Mouse (Mus musculus) small intestine, adult 2 months (tissue): ENCODE measurements around the gene Fam168b. TPM values are rescaled to one million over a fixed set of nuclear protein-coding genes. Genes with fewer than 3 reads are reported as not detected.
A peak's percentile ranks its signal among the peaks of the same experiment; 100 is the strongest.

Experiments used
- H3K27ac ChIP-seq: fragments of 200-500 bp; 2 replicates; pipeline ENCODE4 v1.5.1; 2012; ENCODE audit warnings: low read depth, low read length, control low read depth, inconsistent platforms; ENCODE audit not compliant: insufficient read depth
- H3K27me3 ChIP-seq: fragments of 200-500 bp; 2 replicates; pipeline ENCODE4 v1.6.1; 2012; ENCODE audit warnings: mild to moderate bottlenecking, moderate library complexity, low read length, inconsistent platforms; ENCODE audit not compliant: control insufficient read depth, insufficient read depth
- H3K36me3 ChIP-seq: fragments of 200-500 bp; 2 replicates; pipeline ENCODE4 v1.6.1; 2012; ENCODE audit warnings: mild to moderate bottlenecking, low read length, control low read depth, inconsistent platforms; ENCODE audit not compliant: control insufficient read depth, insufficient read depth
- H3K4me1 ChIP-seq: fragments of 200-500 bp; 2 replicates; pipeline ENCODE4 v1.6.1; 2012; ENCODE audit warnings: low read length, inconsistent platforms, mixed read lengths; ENCODE audit not compliant: control insufficient read depth, insufficient read depth, insufficient read length
- H3K4me3 ChIP-seq: fragments of 200-500 bp; 2 replicates; pipeline ENCODE4 v1.5.1; 2012; ENCODE audit warnings: low read depth, mild to moderate bottlenecking, control low read depth, inconsistent platforms, low read length, moderate library complexity
- CTCF ChIP-seq: fragments of 200-500 bp; IDR thresholded peaks from 2 replicates; pipeline ENCODE4 v1.5.1; 2012; ENCODE audit warnings: low read depth, mild to moderate bottlenecking, control low read depth, inconsistent platforms, low read length, moderate library complexity, mixed read lengths; ENCODE audit not compliant: insufficient replicate concordance, insufficient read length; ENCODE audit errors: extremely low read depth
- POLR2A ChIP-seq: fragments of 200-500 bp; IDR thresholded peaks from 2 replicates; pipeline ENCODE4 v1.6.1; 2012; ENCODE audit warnings: low read depth, mild to moderate bottlenecking, control low read depth, inconsistent platforms, low read length, moderate library complexity
- WGBS: fragments of 180-500 bp; shearing (Covaris S2); methylation state at CpG from one replicate; pipeline ENCODE4 v1.1.7; 2018; 5-methylcytosine and 5-hydroxymethylcytosine counted together
- polyA plus RNA-seq: library from polyadenylated mRNA; depleted of rRNA; stranded (reverse); fragments of >200 nt; gene quantifications from 2 replicates; pipeline ENCODE4 v1.2.3, GENCODE M21; 2012

The Fam168b gene
- polyA plus RNA-seq, 1 experiment: 296 TPM

DNA sequence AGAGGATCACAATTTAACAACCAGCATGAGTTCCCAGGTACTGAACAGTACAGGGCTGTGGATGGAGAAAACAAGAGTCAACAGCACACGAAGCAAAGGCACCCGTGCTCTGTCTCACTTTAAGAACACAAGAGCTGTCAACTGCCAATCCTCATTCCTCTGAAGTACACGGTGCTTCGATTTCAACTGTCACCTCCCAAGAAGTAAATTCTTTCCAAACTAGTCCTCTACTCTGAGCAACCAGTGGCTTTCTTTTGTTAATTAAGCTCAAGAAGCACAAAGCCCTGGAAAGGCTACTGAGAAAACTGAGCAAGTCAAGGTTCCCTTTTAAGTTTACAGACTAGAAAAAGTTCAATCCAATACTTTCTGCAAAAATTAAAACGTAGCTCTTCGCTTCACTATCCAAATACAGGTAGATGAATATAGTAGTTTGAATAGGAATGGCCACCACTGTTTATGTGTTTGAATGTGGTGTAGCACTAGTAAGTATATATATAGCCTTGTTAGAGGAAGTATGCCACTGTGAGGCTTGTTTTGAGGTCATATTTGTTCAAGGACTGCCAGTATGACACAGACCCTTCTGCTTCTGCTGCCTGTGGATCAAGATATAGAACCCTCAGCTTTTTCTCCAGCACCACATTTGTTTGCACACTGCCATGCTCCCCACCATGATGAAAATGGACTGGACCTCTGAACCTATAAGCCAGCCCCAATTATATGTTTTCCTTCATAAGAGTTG, 4.7 kb downstream of the Fam168b start:
- H3K27ac ChIP-seq: no peak overlapping the region
- 59% methylated on average over 6 of the region's 6 CpGs for WGBS
- peaks cover 10% of the 10 kb centered on the region for H3K36me3 ChIP-seq
- peaks cover 9% of the 10 kb centered on the region; the same call in 1 of the 2 replicates for H3K4me1 ChIP-seq
- H3K4me3 ChIP-seq: no peak overlapping the region
- TF ChIP-seq CTCF (no peak), POLR2A (no peak)
- H3K27me3 ChIP-seq: no peaks in the 10 kb centered on the region

DNA sequence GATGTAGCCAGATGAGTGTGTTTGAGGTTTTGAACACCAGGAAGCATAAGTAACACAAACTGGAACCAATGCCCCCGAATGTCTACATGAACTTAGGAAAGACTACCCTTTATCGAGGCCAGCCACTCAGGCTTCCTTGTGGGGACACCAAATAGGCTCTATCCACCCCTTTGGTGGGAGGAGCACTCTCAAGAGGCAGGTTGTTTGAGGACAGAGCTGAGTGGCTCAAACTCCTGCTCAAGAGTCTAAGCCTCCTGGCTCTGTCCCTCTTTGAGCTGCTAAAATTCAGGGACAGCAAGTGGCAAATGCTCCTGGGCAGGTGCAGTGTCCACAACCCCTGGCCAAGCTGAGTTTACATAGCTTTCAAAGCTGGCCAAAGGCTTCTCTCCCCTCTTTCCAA, 8.0 kb downstream of the Fam168b start:
- 33% methylated on average over 2 of the region's 2 CpGs for WGBS
- TF ChIP-seq POLR2A (no peak), CTCF (no peak)
- Histone ChIP-seq H3K4me1 (peaks cover 16% of the 10 kb centered on the region; the same call in 1 of the 2 replicates), H3K36me3 (peaks cover 20% of the 10 kb centered on the region), H3K27me3 (no peaks in the 10 kb centered on the region), H3K27ac (no peak overlapping the region), H3K4me3 (no peak overlapping the region)

DNA sequence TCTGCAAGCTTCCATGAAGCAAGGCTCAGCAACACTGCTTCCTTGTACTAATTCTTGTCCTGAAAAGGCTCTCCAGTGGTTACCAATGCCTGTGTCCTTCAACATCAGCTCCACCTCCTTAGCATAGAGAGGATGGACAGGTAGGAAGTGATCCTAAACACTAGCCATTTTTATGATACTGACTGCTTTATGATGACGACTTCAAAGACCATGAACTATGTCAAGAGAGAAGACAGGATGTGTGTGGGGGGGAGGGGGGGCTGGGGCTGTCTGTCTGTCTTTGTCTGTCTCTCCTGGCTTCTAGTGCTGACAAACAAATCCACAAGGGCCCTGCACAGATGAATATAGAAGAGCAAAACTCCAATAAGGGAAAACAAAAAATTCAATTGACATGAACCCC, 11.5 kb downstream of the Fam168b start:
- TF ChIP-seq CTCF (no peak), POLR2A (no peak)
- 21% methylated on average over 1 of the region's 1 CpGs for WGBS
- H3K36me3 ChIP-seq: peaks cover 25% of the 10 kb centered on the region

DNA sequence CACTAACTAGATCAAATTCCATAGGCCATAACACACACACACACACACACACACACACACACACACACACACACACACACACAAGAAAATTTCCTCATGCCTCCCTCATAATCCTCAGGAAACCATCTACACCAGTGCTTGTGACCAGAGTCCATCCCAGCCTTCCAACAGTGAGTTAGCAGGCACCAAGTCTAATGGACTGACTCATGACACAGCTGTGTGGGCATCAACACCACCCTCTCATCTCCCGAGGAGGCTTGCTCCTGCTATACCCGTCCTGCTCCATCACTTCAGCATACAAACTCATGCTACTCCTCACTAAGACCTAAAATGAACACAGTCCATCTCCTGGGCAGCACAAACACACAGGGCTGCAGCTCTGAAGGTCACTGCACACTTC, 11.9 kb downstream of the Fam168b start:
- Histone ChIP-seq H3K36me3 (peaks cover 21% of the 10 kb centered on the region), H3K4me3 (no peak overlapping the region), H3K27ac (no peak overlapping the region; the same call in 1 of the 2 replicates), H3K27me3 (no peaks in the 10 kb centered on the region), H3K4me1 (peaks cover 21% of the 10 kb centered on the region; the same call in 1 of the 2 replicates)
- TF ChIP-seq CTCF (no peak), POLR2A (no peak)
- WGBS: 45% methylated on average over 2 of the region's 2 CpGs

More for the DNA sequence above, 11.5 kb downstream of the Fam168b start:
- Histone ChIP-seq H3K27ac (no peak overlapping the region), H3K4me3 (no peak overlapping the region), H3K4me1 (peaks cover 21% of the 10 kb centered on the region; the same call in 1 of the 2 replicates), H3K27me3 (no peaks in the 10 kb centered on the region)

DNA sequence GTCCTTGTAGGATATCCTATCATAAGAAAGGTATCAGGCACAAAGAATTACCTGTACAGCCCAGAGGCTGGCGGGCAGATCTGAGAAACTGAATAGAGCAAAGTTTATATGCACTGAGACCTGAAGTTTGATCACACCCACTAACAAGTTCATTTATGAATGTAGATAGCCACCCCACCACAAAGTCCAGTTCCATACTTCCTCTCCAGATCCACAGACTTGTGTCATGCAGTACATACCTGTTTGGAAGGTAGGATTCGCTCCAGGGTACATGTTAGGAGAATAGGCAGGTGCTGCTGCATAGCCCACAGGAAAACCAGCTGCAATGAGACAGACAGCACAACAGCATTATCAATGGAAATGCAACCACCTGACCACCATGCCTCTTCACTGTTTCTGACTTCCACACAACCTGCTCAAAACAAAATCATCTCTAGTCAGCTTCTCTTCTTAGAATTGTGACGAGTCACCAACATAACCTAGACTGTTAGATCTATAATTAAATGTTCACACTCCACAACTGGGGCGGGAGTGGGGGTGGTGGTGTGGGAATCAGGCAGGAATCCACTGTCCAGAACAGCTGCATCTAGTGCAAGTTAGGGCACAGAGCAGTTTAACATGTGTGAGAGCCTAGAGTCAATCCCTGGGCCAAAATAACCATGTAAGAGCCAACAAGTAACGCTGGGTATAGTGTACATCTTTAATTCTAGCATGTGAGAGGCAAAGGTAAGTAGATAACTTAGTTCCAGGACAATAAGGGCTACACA, 14.2 kb downstream of the Fam168b start:
- TF ChIP-seq CTCF (no peak), POLR2A (no peak)
- peak overlapping the region; percentile 45 for H3K27ac ChIP-seq
- H3K4me1 ChIP-seq: peaks cover 21% of the 10 kb centered on the region; the same call in 1 of the 2 replicates
- no peak overlapping the region for H3K4me3 ChIP-seq
- H3K27me3 ChIP-seq: no peaks in the 10 kb centered on the region
- WGBS: 46% methylated on average over 5 of the region's 5 CpGs
- peaks cover 21% of the 10 kb centered on the region for H3K36me3 ChIP-seq

DNA sequence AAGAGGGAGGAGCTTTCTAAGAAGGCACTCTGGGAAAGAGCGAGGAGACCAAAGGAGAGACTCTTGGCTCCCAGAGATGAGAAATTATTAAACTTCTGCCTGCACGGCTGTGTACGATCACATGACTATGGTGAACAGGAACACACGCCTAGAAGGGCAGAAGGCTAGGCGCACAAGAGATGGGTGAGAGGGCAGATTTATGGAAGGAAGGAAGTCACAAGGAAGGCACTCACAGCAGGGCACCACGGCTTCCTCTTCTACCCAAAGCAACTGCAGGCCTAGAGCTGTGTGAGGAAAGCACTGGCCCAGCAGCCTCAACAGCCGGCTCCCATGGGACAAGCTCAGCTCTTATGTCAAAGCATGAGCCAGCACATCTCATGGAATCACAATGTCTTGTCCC, 15.0 kb downstream of the Fam168b start:
- no peak overlapping the region for H3K4me3 ChIP-seq
- no peaks in the 10 kb centered on the region for H3K27me3 ChIP-seq
- WGBS: 40% methylated on average over 7 of the region's 7 CpGs
- peaks cover 21% of the 10 kb centered on the region; the same call in 1 of the 2 replicates for H3K4me1 ChIP-seq
- peak overlapping the region; percentile 72; the same call in 1 of the 2 replicates for H3K27ac ChIP-seq
- peaks cover 23% of the 10 kb centered on the region for H3K36me3 ChIP-seq
- no peak for TF ChIP-seq CTCF
- no peak for TF ChIP-seq POLR2A

DNA sequence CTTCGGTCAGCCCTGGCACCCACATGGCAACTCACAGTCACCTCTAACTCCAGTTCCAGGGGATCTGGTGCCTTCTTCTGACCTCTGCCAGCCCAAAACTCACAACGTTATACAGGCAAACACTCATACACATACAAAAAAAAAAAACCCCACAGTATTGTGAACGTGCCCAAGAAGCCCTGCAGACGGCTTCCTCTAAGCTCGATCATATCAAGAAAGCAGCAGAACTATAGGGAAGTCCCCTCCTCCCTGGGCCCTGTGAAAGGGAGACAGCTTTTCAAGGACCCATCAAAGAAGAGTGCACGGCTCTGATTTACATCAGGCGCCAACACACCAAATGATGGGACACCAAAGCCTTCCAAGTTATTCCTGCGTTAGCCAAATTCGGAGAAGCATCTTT, 17.0 kb downstream of the Fam168b start:
- Histone ChIP-seq H3K4me3 (no peak overlapping the region), H3K36me3 (peaks cover 26% of the 10 kb centered on the region), H3K27ac (no peak overlapping the region), H3K4me1 (peaks cover 17% of the 10 kb centered on the region; the same call in 1 of the 2 replicates), H3K27me3 (no peaks in the 10 kb centered on the region)
- 85% methylated on average over 9 of the region's 9 CpGs for WGBS
- TF ChIP-seq POLR2A (no peak), CTCF (no peak)
